Mouse (Mus musculus) activated CD4-positive, CD25-positive, alpha-beta regulatory T cell, adult 9 weeks (primary cell): ENCODE results near the gene Kctd12. TPM values are rescaled to one million over a fixed set of nuclear protein-coding genes. Genes with fewer than 3 reads are reported as not detected.

Experiments used
- polyA plus RNA-seq: library from polyadenylated mRNA; unstranded; fragments of 100-300 nt; shearing (Covaris generic); gene quantifications from one replicate; pipeline ENCODE4 v1.2.1, GENCODE M21; 2017

The Kctd12 gene
- polyA plus RNA-seq, result 0.38 TPM

DNA sequence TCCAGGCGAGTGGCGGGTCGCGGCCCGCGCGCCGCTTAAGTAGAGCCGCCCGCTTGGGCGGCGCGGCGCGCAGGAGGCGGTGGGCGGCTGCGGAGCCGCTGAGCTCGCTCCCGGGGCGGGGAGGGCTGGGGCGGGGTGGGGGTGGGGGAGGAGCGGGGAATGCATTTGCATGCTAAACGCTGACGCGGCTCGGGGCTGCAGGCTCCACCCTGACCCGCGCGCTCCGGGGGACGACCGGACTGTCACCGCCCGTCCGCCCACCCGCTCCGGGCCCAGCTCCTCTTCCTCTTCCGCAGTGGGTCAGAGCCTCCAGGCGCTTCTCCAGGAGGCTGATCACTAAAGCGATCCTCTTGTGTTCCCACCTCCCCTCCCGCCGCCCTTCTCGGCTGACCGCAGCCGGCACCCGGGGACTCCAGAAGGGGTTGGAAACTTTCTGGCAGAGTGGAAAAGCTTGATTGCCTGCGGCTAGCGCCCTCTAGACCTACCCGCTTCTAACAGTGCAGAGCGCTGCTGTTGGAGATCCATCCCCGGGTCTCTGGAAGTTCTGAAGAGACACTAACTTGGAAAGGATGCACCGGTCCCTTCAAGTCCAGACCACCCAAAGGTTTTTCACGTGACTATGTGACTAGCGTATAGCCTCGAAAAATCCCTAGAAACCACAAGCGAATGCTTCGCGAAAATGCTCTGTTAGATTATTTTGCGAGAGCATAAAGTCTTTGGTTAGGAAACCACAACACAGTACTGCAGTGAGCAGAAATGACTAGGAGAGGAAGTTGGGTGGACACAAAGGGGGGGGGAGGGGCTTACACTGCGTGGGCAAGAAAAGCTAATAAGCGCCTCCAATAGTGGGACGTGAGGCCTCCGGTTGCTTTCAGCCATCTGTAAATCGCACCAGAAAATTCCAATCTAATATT is at the start of gene Kctd12:
Kctd12 (minus strand) TSS at position 11 of the 914 bp plus-strand sequence.

Other genes starting within 250 kb of the Kctd12 start
- 0.55 TPM for gene Acod1, start 64.3 kb upstream of the Kctd12 start, polyA plus RNA-seq
- 18.1 TPM for gene Cln5, start 87.6 kb upstream of the Kctd12 start, polyA plus RNA-seq
- gene Fbxl3, start 116.9 kb upstream of the Kctd12 start, polyA plus RNA-seq, result 19.6 TPM